Mouse (Mus musculus) liver, embryonic 14.5 days (tissue): ENCODE data around the gene Bicral. TPM values are rescaled to one million over a fixed set of nuclear protein-coding genes. Genes with fewer than 3 reads are reported as not detected.

ENCODE experiments used
- ATAC-seq: fragments of 200-750 bp; cut with Nextera tagmentation; 2 replicates; pipeline ENCODE4 v1.8.0; 2017; ENCODE audit warnings: moderate number of reproducible peaks, mild to moderate bottlenecking, moderate library complexity; ENCODE audit not compliant: insufficient read depth
- DNase-seq, 3 experiments: peaks; one replicate each; pipeline ENCODE4 v3.0.0-alpha.2; 2012 to 2013; ENCODE audit warnings: low read depth in 3 of 3, low spot score in 3 of 3
- H3K27ac ChIP-seq: fragments of 300-500 bp; sonication (generic); 2 replicates; pipeline ENCODE4 v1.5.1; 2014; ENCODE audit warnings: moderate library complexity, mild to moderate bottlenecking, control low read depth, inconsistent platforms
- H3K27me3 ChIP-seq: fragments of 300-500 bp; sonication (generic); 2 replicates; pipeline ENCODE4 v1.6.1; 2014; ENCODE audit warnings: mild to moderate bottlenecking, low read length, moderate library complexity; ENCODE audit not compliant: control insufficient read depth, insufficient read depth
- H3K36me3 ChIP-seq: fragments of 300-500 bp; sonication (generic); replicated peaks from 2 replicates; pipeline ENCODE4 v1.6.1; 2014; ENCODE audit warnings: low read depth; ENCODE audit not compliant: control insufficient read depth, insufficient read depth
- H3K4me1 ChIP-seq, 2 experiments: fragments of 200-500 bp in 1 of 2; fragments of 300-500 bp in 1 of 2; sonication (generic) in 1 of 2; replicated peaks; 2 replicates each; pipeline ENCODE4 v1.6.1; 2012 to 2014; ENCODE audit warnings: antibody characterized with exemption in 1 of 2, inconsistent platforms in 1 of 2, low read length in 1 of 2; ENCODE audit not compliant: control insufficient read depth in 2 of 2, insufficient read depth in 2 of 2
- H3K4me2 ChIP-seq: fragments of 300-500 bp; sonication (generic); 2 replicates; pipeline ENCODE4 v1.6.1; 2014; ENCODE audit warnings: low read depth, mild to moderate bottlenecking, control low read depth, moderate library complexity
- H3K4me3 ChIP-seq, 2 experiments: fragments of 200-500 bp in 1 of 2; fragments of 300-500 bp in 1 of 2; sonication (generic) in 1 of 2; 2 replicates each; pipeline ENCODE4 v1.5.1; 2012 to 2014; ENCODE audit warnings: low read depth in 2 of 2, low read length in 2 of 2, mild to moderate bottlenecking in 2 of 2, control low read depth in 1 of 2, inconsistent platforms in 1 of 2, moderate library complexity in 1 of 2; ENCODE audit not compliant: insufficient read depth in 1 of 2
- H3K9ac ChIP-seq: fragments of 300-500 bp; sonication (generic); replicated peaks from 2 replicates; pipeline ENCODE4 v1.6.1; 2014; ENCODE audit warnings: mild to moderate bottlenecking, control low read depth, moderate library complexity
- H3K9me3 ChIP-seq: fragments of 300-500 bp; sonication (generic); 2 replicates; pipeline ENCODE4 v1.6.1; 2016; ENCODE audit warnings: low read length, mixed read lengths; ENCODE audit not compliant: control insufficient read depth
- CTCF ChIP-seq: IDR thresholded peaks from 2 replicates; pipeline ENCODE4 v1.5.1; 2016; ENCODE audit warnings: antibody characterized with exemption, low read depth, control low read depth
- EP300 ChIP-seq: IDR thresholded peaks from 2 replicates; pipeline ENCODE4 v1.6.1; 2016; ENCODE audit warnings: antibody characterized with exemption, low read depth
- WGBS: fragments of 180-500 bp; shearing (Covaris S2); extraction: QIAGEN DNeasy Blood & Tissue Kit; methylation state at CpG from one replicate; pipeline ENCODE4 v1.1.7; 2014; ENCODE audit not compliant: insufficient replicate concordance; 5-methylcytosine and 5-hydroxymethylcytosine counted together
- polyA plus RNA-seq, 2 experiments: library from polyadenylated mRNA; depleted of rRNA in 1 of 2; stranded (reverse) in 1 of 2; unstranded in 1 of 2; fragments of >200 nt; fragmentation: Nextera tagmentation in 1 of 2; extraction: Ambion mirVana in 1 of 2; gene quantifications; 2 replicates each; pipeline versions ENCODE4 v1.2.1 to v1.2.3; 2012 to 2014

Bicral gene
- polyA plus RNA-seq (2012; rRNA removed) (2.5 and 3.0 TPM in 2 replicates), polyA plus RNA-seq (2014; fragmentation: Nextera tagmentation; extraction: Ambion mirVana) (3.4 and 3.5 TPM in 2 replicates)

- Histone ChIP-seq H3K4me1 (peaks cover 13 to 21% of the 10 kb centered on the region in 2 experiments), H3K9ac (peak within 1 kb of the TSS; percentile 96), H3K27ac (peak within 1 kb of the TSS; percentile 88), H3K4me3 (peak within 1 kb of the TSS; percentile 96 to 98), H3K36me3 (no peaks in the 10 kb centered on the region), H3K27me3 (no peaks in the 10 kb centered on the region), H3K9me3 (no peaks in the 10 kb centered on the region), H3K4me2 (peak within 1 kb of the TSS; percentile 65)
- WGBS, result under 1% methylated on average over 62 of the region's 65 CpGs
- ATAC-seq (peak; percentile 31), DNase-seq (peak in 1 of 3 experiments; percentile 24)
- TF ChIP-seq CTCF, result no peak
- no peak for TF ChIP-seq EP300
Observed at GRCm38 (mm10) chr17:46857903-46858748, at the start of gene Bicral. Gene Bicral (minus strand): TSS chr17:46858482.

GRCm38 (mm10) chr17:46903876-46904490, 45.7 kb upstream of the Bicral start:
- H3K27me3 ChIP-seq, result no peaks in the 10 kb centered on the region
- H3K36me3 ChIP-seq, result no peaks in the 10 kb centered on the region
- DNase-seq (peak in 2 of 3 experiments; percentile 52 to 59), ATAC-seq (no peak)
- H3K9ac ChIP-seq, result no peak overlapping the region
- peak; percentile 98 for TF ChIP-seq CTCF
- no peak for TF ChIP-seq EP300
- H3K4me3 ChIP-seq, result no peak overlapping the region
- H3K4me1 ChIP-seq, result no peaks in the 10 kb centered on the region; a peak in 1 of 4 replicates
- WGBS, result 21% methylated on average over 19 of the region's 19 CpGs
- no peak overlapping the region for H3K27ac ChIP-seq
- H3K4me2 ChIP-seq, result no peak overlapping the region
- no peaks in the 10 kb centered on the region for H3K9me3 ChIP-seq

- Histone ChIP-seq H3K9me3 (no peaks in the 10 kb centered on the region), H3K36me3 (no peaks in the 10 kb centered on the region), H3K4me3 (no peak overlapping the region), H3K27ac (no peak overlapping the region), H3K4me2 (no peak overlapping the region), H3K9ac (no peak overlapping the region), H3K27me3 (no peaks in the 10 kb centered on the region), H3K4me1 (no peaks in the 10 kb centered on the region; a peak in 1 of 4 replicates)
- DNase-seq (no peak), ATAC-seq (no peak)
- TF ChIP-seq EP300 (no peak), CTCF (no peak)
- 28% methylated on average over 2 of the region's 2 CpGs for WGBS
Observed at GRCm38 (mm10) chr17:46900941-46901340, 42.7 kb upstream of the Bicral start.

- Histone ChIP-seq H3K4me3 (no peak overlapping the region), H3K27me3 (no peaks in the 10 kb centered on the region), H3K9ac (no peak overlapping the region), H3K9me3 (no peaks in the 10 kb centered on the region), H3K27ac (no peak overlapping the region), H3K4me1 (peaks cover 0 to 5% of the 10 kb centered on the region in 2 experiments; a peak in 3 of 4 replicates), H3K36me3 (no peaks in the 10 kb centered on the region), H3K4me2 (no peak overlapping the region)
- TF ChIP-seq EP300 (no peak), CTCF (no peak)
- no peak for ATAC-seq
- DNase-seq, result no peak
- 43% methylated on average over 13 of the region's 13 CpGs for WGBS
Observed at GRCm38 (mm10) chr17:46897221-46897950, 39.1 kb upstream of the Bicral start.
